Mouse (Mus musculus) skeletal muscle tissue, adult 2 months (tissue): ENCODE measurements around the gene Sprr2b.
"Not testable (repeated sequence)": the region's sequence is repeated elsewhere in the genome, so short reads cannot be mapped to it uniquely, and the experiment has no call there.

Source experiments
- DNase-seq: peaks from one replicate; pipeline ENCODE4 v3.0.0-alpha.2; 2012; ENCODE audit warnings: low read depth, low spot score

The Sprr2b gene

DNA sequence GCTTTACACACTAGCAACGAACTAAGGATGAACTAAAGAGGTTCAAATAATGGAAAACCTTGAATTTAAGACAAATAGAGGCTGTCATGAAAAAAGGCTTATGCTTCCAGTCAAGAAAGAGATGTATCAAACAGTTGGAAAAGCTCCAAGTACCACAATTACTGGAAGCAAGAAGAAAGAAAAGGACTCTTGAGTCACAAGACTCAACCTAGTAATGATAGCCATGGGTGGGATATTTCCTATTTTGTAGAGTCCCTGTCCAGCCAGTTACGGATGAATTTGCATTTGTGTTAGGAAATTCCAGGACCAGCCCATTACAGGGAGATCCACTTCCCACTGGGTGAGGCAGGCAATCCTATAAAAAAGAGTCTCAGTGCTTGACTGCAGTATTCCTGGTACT, at the start of gene Sprr2b:
Gene Sprr2b, plus strand, starts transcription at position 301 of the 400 bp plus-strand sequence.
- no peak for DNase-seq

DNA sequence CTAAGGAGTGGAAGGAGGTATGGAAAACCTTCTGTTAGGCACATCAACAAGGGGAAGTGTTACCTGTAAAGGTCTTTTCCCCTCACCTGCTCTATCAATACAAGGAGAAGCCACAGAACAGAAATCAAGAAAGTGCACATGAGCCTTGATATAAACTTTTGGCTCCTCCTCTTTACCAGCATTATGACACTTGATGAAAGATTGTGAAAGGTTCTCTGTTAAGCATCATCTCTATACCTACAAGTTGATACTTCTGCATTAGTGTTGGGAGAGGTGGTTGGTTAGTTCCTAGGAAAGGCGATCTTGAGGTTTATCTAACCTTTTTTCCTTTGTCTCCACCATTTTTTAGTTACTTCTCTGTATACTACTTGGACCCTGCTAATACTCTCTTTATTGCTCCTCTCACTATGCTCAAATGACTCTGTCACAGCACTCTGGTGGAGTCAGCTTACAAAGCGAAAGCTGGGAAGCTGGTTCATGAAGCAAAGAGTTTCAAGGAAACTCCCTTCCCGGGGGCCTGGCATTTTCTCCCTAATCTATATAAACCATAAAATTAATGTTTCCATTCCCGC, 44.9 kb upstream of the Sprr2b start:
- DNase-seq: not testable (repeated sequence)

DNA sequence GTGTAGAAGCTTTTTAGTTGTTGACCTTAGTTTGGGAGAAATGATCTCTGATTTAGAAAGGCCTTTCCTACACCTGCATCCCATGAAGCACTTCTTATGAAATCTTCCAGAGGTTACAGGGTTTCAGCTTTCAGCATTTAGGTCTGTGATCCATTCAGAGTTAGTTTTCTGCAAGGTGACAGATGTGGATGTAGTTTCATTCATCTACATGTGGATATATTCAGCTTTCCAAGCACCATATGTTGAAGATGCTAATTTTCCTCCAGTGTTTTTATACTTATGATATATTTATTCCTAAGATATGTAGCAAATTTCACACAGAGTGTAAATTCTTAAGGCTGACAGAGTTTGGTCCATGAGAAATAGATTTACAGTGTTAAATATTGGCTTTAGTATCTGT, 42.9 kb upstream of the Sprr2b start:
- DNase-seq: not testable (repeated sequence)

DNA sequence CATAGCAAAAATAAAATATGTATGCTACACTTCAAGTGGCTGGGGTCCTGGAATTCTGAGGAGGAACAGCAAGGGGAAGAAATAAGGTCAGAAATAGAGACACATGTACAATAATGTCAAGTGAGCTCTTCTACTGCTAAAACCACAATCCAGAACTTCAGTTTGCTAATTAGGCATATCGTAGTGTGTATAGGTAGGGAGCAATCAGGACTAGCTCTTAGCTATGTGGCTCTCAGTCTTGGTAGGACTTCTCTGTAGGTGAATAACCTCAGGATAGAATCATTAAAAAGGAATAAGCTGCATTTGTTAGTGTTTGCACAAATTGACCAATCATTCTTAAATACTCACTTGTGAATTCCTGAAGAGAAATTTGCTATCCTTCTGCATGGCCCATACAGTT, 42.4 kb upstream of the Sprr2b start:
- not testable (repeated sequence) for DNase-seq

DNA sequence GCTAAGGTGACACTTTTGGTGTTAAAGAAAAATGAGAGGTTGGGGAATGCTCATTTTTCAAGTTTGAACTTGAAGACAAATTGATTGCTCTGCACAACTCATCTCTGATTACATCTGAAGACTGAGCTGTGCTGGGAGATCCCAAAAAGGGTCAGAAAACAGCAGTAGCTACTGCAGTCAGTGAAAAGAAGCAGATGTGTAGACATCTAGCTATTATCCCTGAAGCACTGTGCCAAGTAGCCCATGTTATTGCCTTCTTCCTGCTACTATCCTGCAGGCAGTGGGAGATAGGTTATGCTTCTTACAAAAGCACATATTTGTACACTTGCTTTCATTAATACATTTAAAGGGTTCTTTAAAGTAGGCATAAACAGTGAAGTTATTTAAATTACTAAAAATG, 36.8 kb upstream of the Sprr2b start:
- not testable (repeated sequence) for DNase-seq

DNA sequence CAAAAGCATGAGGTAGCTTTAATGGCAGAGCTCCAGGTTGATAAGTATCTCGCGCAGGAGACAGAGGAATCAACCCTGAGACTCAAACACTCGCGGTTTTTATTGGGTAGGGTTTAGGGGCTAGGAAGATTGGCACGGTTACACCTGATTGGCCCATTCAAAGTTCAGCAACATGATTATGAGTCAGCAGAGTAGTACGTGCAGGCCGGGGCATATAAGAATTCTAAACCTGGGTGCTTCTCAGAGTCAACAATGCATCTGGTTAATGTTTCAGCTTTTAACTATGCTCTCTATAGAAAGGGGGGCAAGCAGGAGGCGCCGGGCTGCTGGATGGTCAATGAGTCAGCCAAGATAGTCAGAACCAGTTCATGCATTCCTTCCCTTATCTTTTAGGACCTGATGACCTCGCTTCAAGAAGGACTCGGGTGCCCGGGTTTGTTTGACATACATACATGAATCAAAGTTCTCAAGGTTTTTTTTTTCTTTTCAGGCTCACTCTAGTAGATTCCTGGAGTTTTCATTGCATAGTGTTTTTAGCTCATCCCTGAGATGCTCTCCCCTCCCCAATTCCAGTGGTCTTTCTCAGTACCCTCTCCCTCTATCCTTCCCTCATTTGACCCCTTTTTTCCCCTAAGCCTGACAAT, 35.3 kb upstream of the Sprr2b start:
- not testable (repeated sequence) for DNase-seq

DNA sequence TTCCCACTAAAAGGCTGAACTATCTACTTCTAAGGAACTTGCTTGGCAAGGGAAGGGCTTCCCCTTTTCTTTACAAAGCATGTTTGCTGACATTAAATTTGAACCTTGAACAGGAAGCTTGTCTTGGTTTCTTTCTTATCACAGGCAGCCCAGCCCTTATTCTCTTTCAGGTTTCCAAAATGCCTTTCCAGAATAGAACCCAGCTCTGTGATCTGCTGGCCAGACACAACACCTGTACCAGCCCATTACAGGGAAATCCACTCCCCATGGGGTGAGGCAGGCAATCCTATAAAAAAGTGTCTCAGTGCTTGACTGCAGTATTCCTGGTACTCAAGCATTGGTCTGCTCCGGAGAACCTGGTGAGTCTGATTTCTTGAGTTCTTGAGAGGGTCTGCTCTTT, 31.3 kb upstream of the Sprr2b start, which contains the start of gene Sprr2a3:
Gene Sprr2a3, plus strand, starts transcription at position 317 of the 400 bp plus-strand sequence.
- DNase-seq: not testable (repeated sequence)

DNA sequence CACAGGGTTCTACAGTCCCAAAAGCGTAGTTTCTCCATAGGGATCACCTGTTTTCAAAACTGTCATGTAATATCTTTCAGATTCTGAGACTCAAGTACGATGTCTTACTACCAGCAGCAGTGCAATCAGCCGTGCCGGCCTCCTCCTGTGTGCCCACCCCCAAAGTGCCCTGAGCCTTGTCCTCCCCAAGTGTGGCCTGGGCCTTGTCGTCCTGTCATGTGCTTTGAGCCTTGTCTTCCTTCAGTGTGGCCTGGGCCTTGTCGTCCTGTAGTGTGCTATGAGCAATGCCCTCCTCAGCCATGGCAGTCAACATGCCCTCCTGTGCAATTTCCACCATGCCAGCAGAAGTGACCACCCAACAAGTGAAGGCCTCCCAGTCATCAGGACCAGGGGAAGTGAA, 27.9 kb upstream of the Sprr2b start:
- not testable (repeated sequence) for DNase-seq

DNA sequence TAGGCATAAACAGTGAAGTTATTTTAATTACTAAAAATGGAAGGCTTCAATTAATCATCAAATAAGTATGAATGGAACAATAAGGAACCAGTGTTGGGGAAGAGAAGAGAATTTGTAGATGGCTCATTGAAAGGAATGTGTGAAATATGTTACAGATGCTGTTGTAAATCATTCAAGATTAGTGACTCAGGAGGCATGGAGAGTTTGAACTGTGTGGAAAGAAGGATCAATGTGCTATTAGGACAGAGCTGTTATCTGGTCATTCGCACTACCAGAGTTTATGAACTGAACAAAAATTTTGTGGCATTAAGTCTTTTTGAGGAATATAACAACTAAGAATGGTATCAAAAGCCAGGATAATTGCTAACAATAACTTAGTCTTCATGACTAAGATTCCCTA, 9.0 kb upstream of the Sprr2b start:
- no peak for DNase-seq

DNA sequence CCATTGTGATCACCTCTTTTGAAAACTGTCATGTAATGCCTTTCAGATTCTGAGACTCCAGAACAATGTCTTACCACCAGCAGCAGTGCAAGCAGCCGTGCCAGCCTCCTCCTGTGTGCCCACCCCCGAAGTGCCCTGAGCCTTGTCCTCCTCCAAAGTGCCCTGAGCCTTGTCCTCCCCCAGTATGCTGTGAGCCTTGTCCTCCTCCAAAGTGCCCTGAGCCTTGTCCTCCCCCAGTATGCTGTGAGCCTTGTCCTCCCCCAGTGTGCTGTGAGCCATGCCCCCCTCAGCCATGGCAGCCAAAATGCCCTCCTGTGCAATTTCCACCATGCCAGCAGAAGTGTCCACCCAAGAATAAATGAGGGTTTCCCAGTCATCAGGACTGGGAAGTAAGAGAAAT, 964 bp downstream of the Sprr2b start:
- no peak for DNase-seq

DNA sequence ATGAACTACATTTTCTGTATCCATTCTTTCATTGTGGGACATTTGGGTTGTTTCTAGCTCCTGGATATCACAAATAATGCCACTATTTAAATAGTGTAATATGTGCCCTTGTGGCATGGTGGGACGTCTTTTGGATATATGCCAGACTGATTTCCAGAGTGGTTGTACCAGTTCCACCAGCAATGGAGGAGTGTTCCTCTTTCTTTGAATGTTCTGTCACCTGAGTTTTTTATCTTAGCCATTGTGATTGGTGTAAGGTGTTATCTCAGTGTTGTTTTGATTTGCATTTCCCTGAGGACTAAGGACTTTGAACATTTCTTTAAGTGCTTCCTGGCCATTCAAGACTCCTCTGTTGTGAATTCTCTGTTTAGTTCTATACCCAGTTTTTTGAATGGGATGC, 19.9 kb downstream of the Sprr2b start:
- no peak for DNase-seq

DNA sequence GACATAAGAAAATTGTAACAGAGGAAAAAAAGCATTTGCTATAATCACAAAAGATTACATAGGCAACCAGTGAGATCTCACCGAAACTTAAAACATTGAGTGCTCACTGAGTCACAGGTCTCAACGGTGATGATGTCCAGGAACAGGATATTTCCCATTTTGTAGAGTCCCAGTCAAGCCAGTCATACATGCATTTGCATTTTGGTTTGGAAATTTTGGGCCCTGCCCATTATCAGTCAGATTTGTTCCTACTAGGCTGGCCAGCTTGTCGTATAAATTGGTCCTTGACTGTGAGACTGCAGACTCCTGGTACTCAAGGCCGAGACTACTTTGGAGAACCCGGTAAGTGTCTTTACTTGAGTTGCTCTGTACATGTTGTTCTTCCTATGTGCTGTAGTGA, 22.4 kb downstream of the Sprr2b start, which contains the start of gene Sprr2d:
Gene Sprr2d, plus strand, starts transcription at position 301 of the 400 bp plus-strand sequence.
- no peak for DNase-seq

DNA sequence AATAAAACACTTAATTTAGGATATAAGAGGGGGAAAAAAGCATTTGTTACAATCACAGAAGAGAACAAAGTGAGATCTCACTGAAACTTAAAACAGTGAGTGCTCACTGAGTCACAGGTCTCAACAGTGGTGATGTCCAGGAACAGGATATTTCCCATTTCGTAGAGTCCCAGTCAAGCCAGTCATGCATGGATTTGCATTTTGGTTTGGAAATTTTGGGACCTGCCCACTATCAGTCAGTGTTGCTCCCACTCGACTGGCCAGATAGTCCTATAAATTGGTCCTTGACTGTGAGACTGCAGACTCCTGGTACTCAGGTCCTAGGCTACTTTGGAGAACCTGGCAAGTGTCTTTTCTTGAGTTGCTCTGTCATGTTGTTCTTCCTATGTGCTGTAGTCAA, 35.4 kb downstream of the Sprr2b start, which contains the start of gene Sprr2e:
Gene Sprr2e, plus strand, starts transcription at position 301 of the 400 bp plus-strand sequence.
- no peak for DNase-seq

DNA sequence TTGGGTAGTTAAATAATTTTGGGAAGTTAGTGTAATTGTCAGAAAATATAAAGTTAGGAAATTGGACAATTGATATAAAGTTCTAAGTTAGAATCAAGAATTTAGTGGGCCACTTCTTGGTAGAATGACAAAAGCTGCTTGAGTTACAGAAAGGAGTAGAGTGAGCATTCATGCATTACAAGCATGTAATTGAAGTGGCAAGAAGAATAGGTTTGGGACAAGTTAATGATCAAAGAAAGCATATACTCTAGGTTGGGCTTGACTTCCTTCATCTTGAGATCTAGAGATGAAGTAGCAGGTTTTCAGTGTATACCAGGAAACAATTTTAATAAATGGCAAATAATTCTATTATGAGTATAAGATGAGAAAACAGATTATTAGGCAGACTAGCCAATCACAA, 45.2 kb downstream of the Sprr2b start:
- DNase-seq: no peak

DNA sequence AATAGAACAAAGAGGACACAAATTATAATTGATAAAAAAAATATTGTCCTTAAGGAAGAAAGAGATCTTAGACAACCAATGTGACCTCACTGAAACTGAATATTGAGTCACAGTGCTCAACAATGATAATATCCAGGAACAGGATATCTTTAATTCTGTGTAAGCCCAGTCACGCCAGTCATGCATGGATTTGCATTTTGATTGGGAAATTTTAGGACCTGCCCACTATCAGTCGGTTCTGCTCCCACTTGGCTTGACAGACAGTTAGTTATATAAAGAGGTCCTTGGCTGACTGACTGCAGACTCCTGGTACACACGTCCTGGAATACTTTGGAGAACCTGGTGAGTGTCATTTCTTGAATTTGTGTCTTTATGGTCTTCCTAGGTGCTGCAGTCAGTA, 48.5 kb downstream of the Sprr2b start, which contains the start of gene Sprr2f:
Gene Sprr2f, plus strand, starts transcription at position 301 of the 400 bp plus-strand sequence.
- no peak for DNase-seq
